Comparison of ENCODE assay signal across 22 mouse cellular contexts in genomic region chr10:99812069-99812650, GRCm38 (mm10). TPM values are rescaled to one million over a fixed set of nuclear protein-coding genes. Genes with fewer than 3 reads are reported as not detected.
DNase-seq lines count a peak whose midpoint lies in the region; ATAC-seq and TF ChIP-seq lines count a peak whose summit lies in the region.
"Had no signal": no experiment of that assay in that cellular context is flagged by ENCODE, and none has a peak within 500 bp of the region (broad histone marks: within the 10 kb centered on the region; RNA-seq: fewer than 3 reads in every experiment).

No protein-coding gene starts in this region.

- WGBS in hindbrain, embryonic 14.5 days: 73% methylated on average over 7 of the region's 7 CpGs
- 73% methylated on average over 7 of the region's 7 CpGs for WGBS in hindbrain, embryonic 16.5 days
- 51% methylated on average over 7 of the region's 7 CpGs for WGBS in neural tube, embryonic 11.5 days
- 36% methylated on average over 7 of the region's 7 CpGs for WGBS in neural tube, embryonic 12.5 days
- WGBS in midbrain, embryonic 13.5 days: 89% methylated on average over 7 of the region's 7 CpGs

- DNase-seq in hindbrain, embryonic 14.5 days (ENCODE audit: low spot score): no peak
- DNase-seq in neural tube, embryonic 11.5 days (ENCODE audit: low spot score): peak; percentile 42
- no peak for DNase-seq in neural tube, embryonic 10.5 days (ENCODE audit: extremely low spot score, low spot score)
- no peak for DNase-seq in gastrocnemius, adult 2 months
- DNase-seq in spleen, postnatal 36 days (ENCODE audit: low spot score in 2 of 2): no peak
- DNase-seq: adrenal gland, postnatal 14 days; B cell, adult 2 months; cerebellum, adult 11-12 months; cerebellum, postnatal 36 days; heart, postnatal 14 days; kidney, postnatal 25 days; liver; liver, postnatal 0 days; right cerebral cortex, postnatal 14 days had no signal

- H3K4me1 ChIP-seq in hindbrain, embryonic 14.5 days (replicated peaks; ENCODE audit: control insufficient read depth, insufficient read depth, low read length): no peaks in the 10 kb centered on the region
- H3K4me1 ChIP-seq in hindbrain, embryonic 16.5 days (ENCODE audit: control insufficient read depth, insufficient read depth, low read depth, low read length): no peaks in the 10 kb centered on the region
- no peaks in the 10 kb centered on the region for H3K4me1 ChIP-seq in neural tube, embryonic 11.5 days (ENCODE audit: control insufficient read depth, insufficient read depth, low read length)
- H3K4me1 ChIP-seq in neural tube, embryonic 12.5 days: no peaks in the 10 kb centered on the region
- H3K4me1 ChIP-seq in midbrain, embryonic 13.5 days (replicated peaks): no peaks in the 10 kb centered on the region
- H3K4me1 ChIP-seq: midbrain, embryonic 12.5 days had no signal

- no peaks in the 10 kb centered on the region for H3K9me3 ChIP-seq in hindbrain, embryonic 14.5 days (ENCODE audit: control insufficient read depth, low read length)
- H3K9me3 ChIP-seq in hindbrain, embryonic 16.5 days (ENCODE audit: control insufficient read depth, low read length): no peaks in the 10 kb centered on the region
- H3K9me3 ChIP-seq in neural tube, embryonic 11.5 days (ENCODE audit: control insufficient read depth, low read length): no peaks in the 10 kb centered on the region
- H3K9me3 ChIP-seq in neural tube, embryonic 12.5 days: no peaks in the 10 kb centered on the region
- no peaks in the 10 kb centered on the region for H3K9me3 ChIP-seq in midbrain, embryonic 13.5 days
- H3K9me3 ChIP-seq: midbrain, embryonic 12.5 days had no signal

- H3K4me3 ChIP-seq in hindbrain, embryonic 14.5 days (replicated peaks; ENCODE audit: low read length): no peak overlapping the region
- H3K4me3 ChIP-seq in hindbrain, embryonic 16.5 days (ENCODE audit: low read length): no peak overlapping the region
- no peak overlapping the region for H3K4me3 ChIP-seq in neural tube, embryonic 11.5 days (ENCODE audit: low read depth, low read length)
- no peak overlapping the region for H3K4me3 ChIP-seq in neural tube, embryonic 12.5 days
- no peak overlapping the region for H3K4me3 ChIP-seq in gastrocnemius, adult 2 months
- no peak overlapping the region for H3K4me3 ChIP-seq in midbrain, embryonic 13.5 days (replicated peaks)
- H3K4me3 ChIP-seq: midbrain, embryonic 12.5 days; myocyte had no signal

- H3K27me3 ChIP-seq in hindbrain, embryonic 14.5 days (ENCODE audit: control insufficient read depth, insufficient read depth, low read length): no peaks in the 10 kb centered on the region
- no peaks in the 10 kb centered on the region for H3K27me3 ChIP-seq in hindbrain, embryonic 16.5 days (replicated peaks; ENCODE audit: control insufficient read depth, insufficient read depth, low read length)
- no peaks in the 10 kb centered on the region for H3K27me3 ChIP-seq in neural tube, embryonic 11.5 days (ENCODE audit: control insufficient read depth, insufficient read depth, low read length)
- no peaks in the 10 kb centered on the region for H3K27me3 ChIP-seq in neural tube, embryonic 12.5 days (replicated peaks)
- H3K27me3 ChIP-seq in midbrain, embryonic 13.5 days: no peaks in the 10 kb centered on the region
- H3K27me3 ChIP-seq: midbrain, embryonic 12.5 days had no signal

- intact Hi-C loops in gastrocnemius, adult 2 months (cut with DNase I): no loop called here

- no peak for TF ChIP-seq CTCF in gastrocnemius, adult 2 months (IDR thresholded peaks at IDR 0.05)

- no peaks in the 10 kb centered on the region for H3K36me3 ChIP-seq in hindbrain, embryonic 14.5 days (replicated peaks; ENCODE audit: control insufficient read depth, insufficient read depth)
- H3K36me3 ChIP-seq in hindbrain, embryonic 16.5 days (ENCODE audit: control insufficient read depth, insufficient read depth, low read length): no peaks in the 10 kb centered on the region
- no peaks in the 10 kb centered on the region for H3K36me3 ChIP-seq in neural tube, embryonic 11.5 days (ENCODE audit: control insufficient read depth, insufficient read depth, low read length)
- H3K36me3 ChIP-seq in neural tube, embryonic 12.5 days: no peaks in the 10 kb centered on the region
- H3K36me3 ChIP-seq in midbrain, embryonic 13.5 days: no peaks in the 10 kb centered on the region
- H3K36me3 ChIP-seq: midbrain, embryonic 12.5 days had no signal

- no peak overlapping the region for H3K27ac ChIP-seq in hindbrain, embryonic 14.5 days
- no peak overlapping the region for H3K27ac ChIP-seq in hindbrain, embryonic 16.5 days (ENCODE audit: low read depth, low read length)
- H3K27ac ChIP-seq in neural tube, embryonic 11.5 days (ENCODE audit: low read depth, low read length): no peak overlapping the region
- H3K27ac ChIP-seq in neural tube, embryonic 12.5 days: no peak overlapping the region
- no peak overlapping the region for H3K27ac ChIP-seq in gastrocnemius, adult 2 months
- no peak overlapping the region for H3K27ac ChIP-seq in midbrain, embryonic 13.5 days
- H3K27ac ChIP-seq: hindbrain, postnatal 0 days; macrophage; midbrain, embryonic 12.5 days had no signal

- ATAC-seq in hindbrain, embryonic 14.5 days (ENCODE audit: low FRiP score): 0 out of 2 replicates have a peak, but pooled peaks have one; percentile 21
- ATAC-seq in hindbrain, embryonic 16.5 days: no peak
- peak; percentile 91 for ATAC-seq in neural tube, embryonic 11.5 days (ENCODE audit: insufficient read depth, low FRiP score, low TSS enrichment)
- ATAC-seq in neural tube, embryonic 12.5 days (ENCODE audit: low FRiP score, low read depth): peak; percentile 83
- ATAC-seq in midbrain, embryonic 13.5 days: no peak
- ATAC-seq: hindbrain, postnatal 0 days; liver, postnatal 0 days had no signal

- no peak overlapping the region for H3K4me2 ChIP-seq in hindbrain, embryonic 14.5 days (replicated peaks)
- H3K4me2 ChIP-seq in hindbrain, embryonic 16.5 days (ENCODE audit: low read length): no peak overlapping the region
- H3K4me2 ChIP-seq in neural tube, embryonic 11.5 days (ENCODE audit: low read depth): no peak overlapping the region
- no peak overlapping the region for H3K4me2 ChIP-seq in neural tube, embryonic 12.5 days (replicated peaks)
- H3K4me2 ChIP-seq in midbrain, embryonic 13.5 days (replicated peaks): no peak overlapping the region
- H3K4me2 ChIP-seq: heart, embryonic 11.5 days; midbrain, embryonic 12.5 days had no signal

- H3K9ac ChIP-seq in hindbrain, embryonic 14.5 days: no peak overlapping the region
- no peak overlapping the region for H3K9ac ChIP-seq in hindbrain, embryonic 16.5 days (ENCODE audit: low read depth, low read length)
- H3K9ac ChIP-seq in neural tube, embryonic 11.5 days (ENCODE audit: low read length): no peak overlapping the region
- no peak overlapping the region for H3K9ac ChIP-seq in neural tube, embryonic 12.5 days
- H3K9ac ChIP-seq in midbrain, embryonic 13.5 days (replicated peaks): no peak overlapping the region
- H3K9ac ChIP-seq: liver, postnatal 0 days; midbrain, embryonic 12.5 days had no signal

RNA-seq across cellular contexts. Expression of gene Csl, which starts 52.7 kb away (rescaled TPM):
- polyA plus RNA-seq in hindbrain, embryonic 14.5 days (2014; fragmentation: Nextera tagmentation; extraction: Ambion mirVana): 0.10 and 0.19 TPM in 2 replicates
- polyA plus RNA-seq in hindbrain, embryonic 16.5 days (2015; fragmentation: Nextera tagmentation; extraction: Ambion mirVana): 0.60 TPM in 1 of 2 replicates, not detected in the other
- 0.12 TPM in 1 of 2 replicates, not detected in the other for polyA plus RNA-seq in neural tube, embryonic 11.5 days (2014; fragmentation: Nextera tagmentation; extraction: Ambion mirVana)
- 0.10 and 0.13 TPM in 2 replicates for polyA plus RNA-seq in neural tube, embryonic 12.5 days (2016; fragmentation: Nextera tagmentation; extraction: Ambion mirVana)
- total RNA-seq in gastrocnemius, adult 2 months (2021): 1 to 10 TPM; 1.7 to 2.5 TPM
- 0.08 TPM in 1 of 2 replicates, not detected in the other for polyA plus RNA-seq in midbrain, embryonic 13.5 days (2015; fragmentation: Nextera tagmentation; extraction: Ambion mirVana)
- total RNA-seq: hindbrain, postnatal 0 days had no signal
- polyA plus RNA-seq: liver, postnatal 0 days; macrophage had no signal

Comparison
In these comparisons a context has a peak if more than half of its experiments do, and no peak if none do; other contexts are left out.
1. ATAC-seq: peak in hindbrain, embryonic 14.5 days (single experiment), neural tube, embryonic 11.5 days (single experiment) and neural tube, embryonic 12.5 days (single experiment); none in hindbrain, embryonic 16.5 days (single experiment) and midbrain, embryonic 13.5 days (single experiment).